Mouse (Mus musculus) testis, postnatal 14 days (tissue): ENCODE results near the gene Sec31a.

ENCODE experiments used
- DNase-seq: peaks from one replicate; pipeline ENCODE4 v3.0.0; 2021; ENCODE audit warnings: low spot score

Gene Sec31a

GRCm38 (mm10) chr5:100408485-100408884 is 7.5 kb downstream of the Sec31a start:
- DNase-seq = no peak

- no peak for DNase-seq
Observed at GRCm38 (mm10) chr5:100396753-100397152, 19.3 kb downstream of the Sec31a start.

- DNase-seq = no peak
Observed at GRCm38 (mm10) chr5:100393681-100394080, 22.4 kb downstream of the Sec31a start.

GRCm38 (mm10) chr5:100392436-100392955 is 23.5 kb downstream of the Sec31a start:
- DNase-seq = no peak

GRCm38 (mm10) chr5:100383782-100384510 is 32.1 kb downstream of the Sec31a start:
- DNase-seq = no peak

- no peak for DNase-seq
Observed at GRCm38 (mm10) chr5:100381094-100381493, 34.9 kb downstream of the Sec31a start.

GRCm38 (mm10) chr5:100380277-100380676 is 35.8 kb downstream of the Sec31a start:
- no peak for DNase-seq

- no peak for DNase-seq
Observed at GRCm38 (mm10) chr5:100378981-100379380, 37.1 kb downstream of the Sec31a start.

- DNase-seq = no peak
Observed at GRCm38 (mm10) chr5:100378211-100378610, 37.8 kb downstream of the Sec31a start.

GRCm38 (mm10) chr5:100377376-100377775 is 38.7 kb downstream of the Sec31a start:
- no peak for DNase-seq

GRCm38 (mm10) chr5:100374703-100375102 is 41.3 kb downstream of the Sec31a start:
- DNase-seq = no peak

GRCm38 (mm10) chr5:100373952-100374351 is 42.1 kb downstream of the Sec31a start:
- DNase-seq = peak; percentile 19

GRCm38 (mm10) chr5:100370919-100371318 is 45.1 kb downstream of the Sec31a start:
- DNase-seq = no peak

- peak; percentile 42 for DNase-seq
Observed at GRCm38 (mm10) chr5:100369825-100370459, 46.1 kb downstream of the Sec31a start.

- DNase-seq = no peak
Observed at GRCm38 (mm10) chr5:100369093-100369492, 46.9 kb downstream of the Sec31a start.

- DNase-seq = no peak
Observed at GRCm38 (mm10) chr5:100368527-100368926, 47.5 kb downstream of the Sec31a start.

GRCm38 (mm10) chr5:100367051-100367450 is 49.0 kb downstream of the Sec31a start:
- no peak for DNase-seq

GRCm38 (mm10) chr5:100360296-100360695 is 55.7 kb downstream of the Sec31a start:
- no peak for DNase-seq

GRCm38 (mm10) chr5:100358334-100358733 is 57.7 kb downstream of the Sec31a start:
- no peak for DNase-seq

GRCm38 (mm10) chr5:100354644-100355043 is 61.4 kb downstream of the Sec31a start:
- DNase-seq = no peak

- DNase-seq = no peak
Observed at GRCm38 (mm10) chr5:100352986-100353848, 62.8 kb downstream of the Sec31a start.

GRCm38 (mm10) chr5:100350907-100351456 is 65.1 kb downstream of the Sec31a start:
- no peak for DNase-seq
